26 mouse cellular contexts compared by ENCODE assay signal in the genomic region with DNA sequence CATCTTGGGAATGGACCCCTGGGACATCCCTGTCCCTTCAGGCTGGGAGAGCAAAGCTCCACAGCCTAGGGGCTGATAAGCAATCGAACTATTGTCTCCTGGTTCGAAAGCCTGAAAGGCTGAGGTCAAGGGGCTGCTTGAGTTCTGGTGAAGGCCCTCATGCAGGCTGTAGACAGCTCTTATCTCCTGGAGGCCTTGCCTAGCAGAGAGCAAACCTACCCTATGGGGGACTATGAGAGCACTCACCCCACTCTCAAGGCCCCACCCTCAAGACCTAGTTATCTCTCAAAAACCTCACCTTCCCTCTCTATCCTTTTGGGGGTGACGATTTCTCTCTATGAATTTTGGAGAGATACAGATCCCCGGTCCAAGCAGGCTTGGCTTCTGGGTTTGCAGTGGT.
DNase-seq lines count a peak whose midpoint lies in the region; ATAC-seq lines count a peak whose summit lies in the region.
"Had no signal": no experiment of that assay in that cellular context is flagged by ENCODE, and none has a peak within 500 bp of the region (broad histone marks: within the 10 kb centered on the region; RNA-seq: fewer than 3 reads in every experiment).

No protein-coding gene starts in this region.

- no peaks in the 10 kb centered on the region for H3K9me3 ChIP-seq in liver, embryonic 12.5 days (replicated peaks)
- H3K9me3 ChIP-seq in liver, embryonic 15.5 days (replicated peaks): no peaks in the 10 kb centered on the region
- H3K9me3 ChIP-seq: embryonic facial prominence, embryonic 12.5 days; embryonic facial prominence, embryonic 15.5 days; heart, embryonic 12.5 days; heart, embryonic 15.5 days; hindbrain, embryonic 12.5 days; hindbrain, embryonic 15.5 days had no signal

- no peak overlapping the region for H3K4me3 ChIP-seq in liver, embryonic 12.5 days
- no peak overlapping the region for H3K4me3 ChIP-seq in liver, embryonic 15.5 days (replicated peaks)
- H3K4me3 ChIP-seq: embryonic facial prominence, embryonic 12.5 days; embryonic facial prominence, embryonic 15.5 days; heart, embryonic 12.5 days; heart, embryonic 15.5 days; hindbrain, embryonic 12.5 days; hindbrain, embryonic 15.5 days had no signal

- H3K36me3 ChIP-seq in liver, embryonic 12.5 days: no peaks in the 10 kb centered on the region
- H3K36me3 ChIP-seq in liver, embryonic 15.5 days (replicated peaks): no peaks in the 10 kb centered on the region
- H3K36me3 ChIP-seq: embryonic facial prominence, embryonic 12.5 days; embryonic facial prominence, embryonic 15.5 days; heart, embryonic 12.5 days; heart, embryonic 15.5 days; hindbrain, embryonic 12.5 days; hindbrain, embryonic 15.5 days had no signal

- ATAC-seq in liver, embryonic 12.5 days: peak; percentile 88
- peak; percentile 56 for ATAC-seq in liver, embryonic 15.5 days (ENCODE audit: insufficient read depth)
- ATAC-seq in megakaryocyte-erythroid progenitor cell, adult 5-6 weeks (replicated peaks; ENCODE audit: low FRiP score, low TSS enrichment, poor library complexity, severe bottlenecking): peak; percentile 71
- ATAC-seq: CD4-positive, CD25-positive, alpha-beta regulatory T cell, adult 4 months; forebrain, embryonic 14.5 days; forebrain, postnatal 0 days had no signal

- 32% methylated on average over 4 of the region's 4 CpGs for WGBS in liver, embryonic 12.5 days (ENCODE audit: insufficient replicate concordance)
- 21% methylated on average over 4 of the region's 4 CpGs for WGBS in liver, embryonic 15.5 days (ENCODE audit: insufficient replicate concordance)

- no peak overlapping the region for H3K27ac ChIP-seq in liver, embryonic 12.5 days
- no peak overlapping the region for H3K27ac ChIP-seq in liver, embryonic 15.5 days (replicated peaks)
- H3K27ac ChIP-seq: embryonic facial prominence, embryonic 12.5 days; embryonic facial prominence, embryonic 15.5 days; heart, embryonic 15.5 days; hindbrain, embryonic 12.5 days; hindbrain, embryonic 15.5 days had no signal

- H3K4me1 ChIP-seq in liver, embryonic 12.5 days: peaks cover 16% of the 10 kb centered on the region
- H3K4me1 ChIP-seq in liver, embryonic 15.5 days (replicated peaks): peaks cover 10% of the 10 kb centered on the region
- H3K4me1 ChIP-seq: embryonic facial prominence, embryonic 12.5 days; embryonic facial prominence, embryonic 15.5 days; heart, embryonic 15.5 days; hindbrain, embryonic 12.5 days; hindbrain, embryonic 15.5 days had no signal

- 0 out of 2 replicates have a peak overlapping the region, but pooled peaks have one; percentile 0 for H3K4me2 ChIP-seq in liver, embryonic 12.5 days
- H3K4me2 ChIP-seq in liver, embryonic 15.5 days: no peak overlapping the region
- H3K4me2 ChIP-seq: embryonic facial prominence, embryonic 12.5 days; embryonic facial prominence, embryonic 15.5 days; heart, embryonic 12.5 days; heart, embryonic 15.5 days; hindbrain, embryonic 12.5 days; hindbrain, embryonic 15.5 days had no signal

- peak; percentile 8 for DNase-seq in c-Kit-positive CD71-positive TER-119-positive erythroid progenitor cells, embryonic 14.5 days (ENCODE audit: low spot score)
- no peak for DNase-seq in cerebellum, postnatal 14 days
- no peak for DNase-seq in adrenal gland, adult 2 months
- DNase-seq in retina, postnatal 1 day: no peak
- DNase-seq: adrenal gland, adult 8-10 months; adrenal gland, postnatal 25 days; cerebellum, adult 11 months; cerebellum, adult 2 months; cerebellum, adult 9-11 months; cerebellum, postnatal 36 days; embryo, embryonic 11 days; forebrain, postnatal 0 days; gastrocnemius, postnatal 25 days; heart, adult 18-20 months; heart, postnatal 10 days had no signal

- peaks cover 6% of the 10 kb centered on the region; the same call in 1 of the 2 replicates for H3K27me3 ChIP-seq in liver, embryonic 12.5 days (replicated peaks)
- peaks cover 5% of the 10 kb centered on the region; the same call in 1 of the 2 replicates for H3K27me3 ChIP-seq in liver, embryonic 15.5 days
- H3K27me3 ChIP-seq: embryonic facial prominence, embryonic 12.5 days; embryonic facial prominence, embryonic 15.5 days; heart, embryonic 15.5 days; hindbrain, embryonic 15.5 days had no signal

- H3K9ac ChIP-seq in liver, embryonic 12.5 days: no peak overlapping the region
- no peak overlapping the region for H3K9ac ChIP-seq in liver, embryonic 15.5 days
- H3K9ac ChIP-seq: embryonic facial prominence, embryonic 12.5 days; embryonic facial prominence, embryonic 15.5 days; forebrain, postnatal 0 days; heart, embryonic 12.5 days; heart, embryonic 15.5 days; hindbrain, embryonic 12.5 days; hindbrain, embryonic 15.5 days had no signal
